Mouse (Mus musculus) gastrocnemius, postnatal 14 days (tissue): ENCODE data around the gene Eif4enif1. TPM values are rescaled to one million over a fixed set of nuclear protein-coding genes. Genes with fewer than 3 reads are reported as not detected.
A peak's percentile ranks its signal among the peaks of the same experiment; 100 is the strongest.
"Not testable (repeated sequence)": the region's sequence is repeated elsewhere in the genome, so short reads cannot be mapped to it uniquely, and the experiment has no call there.

Experiments
- DNase-seq: peaks from one replicate; pipeline ENCODE4 v3.0.0; 2021; ENCODE audit warnings: mixed read lengths
- intact Hi-C: fragments of 180-260 bp; cut with DNase I; formaldehyde crosslinking; loops from one replicate; pipeline ENCODE4 v1.15.1; 2025; ENCODE audit warnings: low total_unique reads
- long read RNA-seq, 2 experiments: library from polyadenylated mRNA; stranded (forward); transcript quantifications; one replicate each; pipeline ENCODE4 v2.0.0; 2021
- total RNA-seq, 2 experiments: library from RNA; stranded (reverse); gene quantifications; 2 replicates each; pipeline ENCODE4 v1.2.3; 2021

The Eif4enif1 gene
- 10 to 100 TPM; 23.6 to 26.2 TPM for total RNA-seq
- long read RNA-seq, experiment 1, partial matches to known transcripts: 4 of 15 reads
- long read RNA-seq, experiment 1, other reads (novel, unspliced or antisense): 7 of 15 reads
- long read RNA-seq, experiment 2, transcript Eif4enif1-203 (19 exons, 3,614 nt): major isoform, 7 of 33 reads
- long read RNA-seq, experiment 2, partial matches to known transcripts: 8 of 33 reads
- long read RNA-seq, experiment 2, other reads (novel, unspliced or antisense): 18 of 33 reads

- peak; percentile 89 for DNase-seq
- intact Hi-C loops: no loop called here
These were observed at the start of gene Eif4enif1 for GRCm38 (mm10) chr11:3202231-3202701. Gene Eif4enif1, plus strand, starts transcription at chr11:3202392.

- peak; percentile 76 for DNase-seq
- intact Hi-C loops: not testable (repeated sequence)
These were observed 48.4 kb upstream of the Eif4enif1 start for GRCm38 (mm10) chr11:3153666-3154397.

- DNase-seq, intact Hi-C loops: not testable (repeated sequence)
These were observed 45.2 kb upstream of the Eif4enif1 start for GRCm38 (mm10) chr11:3156991-3157390.

- intact Hi-C loops, DNase-seq: not testable (repeated sequence)
These were observed 44.2 kb upstream of the Eif4enif1 start for GRCm38 (mm10) chr11:3157996-3158395.

GRCm38 (mm10) chr11:3158800-3159199 is 43.4 kb upstream of the Eif4enif1 start:
- DNase-seq, intact Hi-C loops: not testable (repeated sequence)

- intact Hi-C loops: not testable (repeated sequence)
- DNase-seq: peak; percentile 55
These were observed 40.8 kb upstream of the Eif4enif1 start for GRCm38 (mm10) chr11:3161370-3161769.

GRCm38 (mm10) chr11:3162236-3162897 is 39.8 kb upstream of the Eif4enif1 start:
- peak; percentile 64 for DNase-seq
- intact Hi-C loops: not testable (repeated sequence)

GRCm38 (mm10) chr11:3163122-3163521 is 39.1 kb upstream of the Eif4enif1 start:
- DNase-seq: peak; percentile 21
- intact Hi-C loops: not testable (repeated sequence)

- intact Hi-C loops, DNase-seq: not testable (repeated sequence)
These were observed 38.5 kb upstream of the Eif4enif1 start for GRCm38 (mm10) chr11:3163661-3164060.

- DNase-seq, intact Hi-C loops: not testable (repeated sequence)
These were observed 36.9 kb upstream of the Eif4enif1 start for GRCm38 (mm10) chr11:3165210-3165782.

GRCm38 (mm10) chr11:3166321-3166720 is 35.9 kb upstream of the Eif4enif1 start:
- DNase-seq, intact Hi-C loops: not testable (repeated sequence)

- intact Hi-C loops, DNase-seq: not testable (repeated sequence)
These were observed 35.1 kb upstream of the Eif4enif1 start for GRCm38 (mm10) chr11:3167129-3167528.

GRCm38 (mm10) chr11:3167571-3168001 is 34.6 kb upstream of the Eif4enif1 start:
- DNase-seq: peak; percentile 40
- intact Hi-C loops: not testable (repeated sequence)

GRCm38 (mm10) chr11:3169042-3169441 is 33.1 kb upstream of the Eif4enif1 start:
- intact Hi-C loops: not testable (repeated sequence)
- DNase-seq: peak; percentile 26

GRCm38 (mm10) chr11:3171931-3172330 is 30.3 kb upstream of the Eif4enif1 start:
- intact Hi-C loops: loop anchor here (2.0 kb wide), 1 partner anchor 23 kb away; no protein-coding TSS in a partner anchor

GRCm38 (mm10) chr11:3172526-3172925 is 29.7 kb upstream of the Eif4enif1 start:
- not testable (repeated sequence) for DNase-seq
- intact Hi-C loops: loop anchor here (2.0 kb wide), 1 partner anchor 22 kb away; no protein-coding TSS in a partner anchor

More at GRCm38 (mm10) chr11:3171931-3172330, 30.3 kb upstream of the Eif4enif1 start:
- peak; percentile 30 for DNase-seq

- peak; percentile 67 for DNase-seq
- intact Hi-C loops: loop anchor here (2.0 kb wide), 1 partner anchor 21 kb away; no protein-coding TSS in a partner anchor
These were observed 28.5 kb upstream of the Eif4enif1 start for GRCm38 (mm10) chr11:3173425-3174318.

- DNase-seq: peak; percentile 48
- intact Hi-C loops: not testable (repeated sequence)
These were observed 23.0 kb upstream of the Eif4enif1 start for GRCm38 (mm10) chr11:3178968-3179725.
